Mouse (Mus musculus) neutrophil, adult 59 days (primary cell): ENCODE measurements around the gene Plpp4. TPM values are rescaled to one million over a fixed set of nuclear protein-coding genes. Genes with fewer than 3 reads are reported as not detected.

Experiments
- total RNA-seq, 2 experiments: library from RNA; stranded (reverse); gene quantifications; 1 replicate in 1 of 2; 2 replicates in 1 of 2; pipeline ENCODE4 v1.2.4; 2023

The Plpp4 gene
- not detected for total RNA-seq

DNA sequence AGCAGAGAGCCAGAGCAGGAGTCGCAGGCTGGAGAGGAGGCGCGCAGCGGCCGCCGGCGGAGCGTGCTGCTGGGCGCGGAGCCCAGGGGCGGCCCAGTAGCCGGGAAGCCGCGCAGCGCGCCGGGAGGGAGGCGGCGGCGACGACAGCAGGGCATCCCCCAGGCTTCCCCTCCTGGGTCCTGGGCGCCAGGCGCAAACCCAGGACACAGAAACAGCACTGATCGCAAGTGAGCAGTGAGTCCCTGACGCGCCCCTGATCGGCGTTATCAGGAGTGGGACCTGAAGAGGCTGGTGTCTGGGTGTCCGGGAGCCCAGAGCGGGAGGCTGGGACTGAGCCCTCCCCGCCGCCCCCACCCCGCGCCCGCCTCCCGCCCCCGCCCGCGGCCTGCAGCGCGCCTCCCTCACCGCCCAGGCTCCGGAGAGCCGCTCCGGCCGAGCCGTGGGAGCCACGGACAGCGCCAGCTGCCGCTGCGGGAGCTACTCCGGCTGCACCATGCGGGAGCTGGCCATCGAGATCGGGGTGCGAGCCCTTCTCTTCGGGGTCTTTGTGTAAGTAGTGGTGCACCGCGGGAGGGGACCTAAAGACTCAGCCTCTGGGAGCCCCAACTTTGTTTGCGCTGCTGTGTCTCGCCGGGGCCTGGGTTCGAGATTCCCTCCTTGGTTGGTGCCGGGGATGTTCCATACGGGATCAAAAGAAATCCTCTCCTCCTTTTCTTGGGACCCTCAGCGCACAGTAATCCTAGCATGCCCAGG, at the start of gene Plpp4:
Gene Plpp4 (plus strand): TSS at position 411 of the 753 bp plus-strand sequence.

